Mouse (Mus musculus) liver, postnatal 0 days (tissue): ENCODE measurements at regions not wholly inside any gene's neighbourhood (a gene's known extent, or its start where the extent isn't known, plus 50 kb on each side); places are given as distances from the start of the nearest gene placed in this dataset.

Experiments used
- CTCF ChIP-seq: sonication (generic); IDR thresholded peaks from 2 replicates; pipeline ENCODE4 v1.5.1; 2016; ENCODE audit warnings: antibody characterized with exemption, low read depth
- EP300 ChIP-seq: IDR thresholded peaks from 2 replicates; pipeline ENCODE4 v1.6.1; 2016; ENCODE audit warnings: antibody characterized with exemption, low read depth, mild to moderate bottlenecking

GRCm38 (mm10) chr13:113500373-113500990 lies 117.9 kb downstream of the Snx18 start:
- TF ChIP-seq EP300 = no peak
- no peak for TF ChIP-seq CTCF
